Mouse (Mus musculus) lung, embryonic 15.5 days (tissue): ENCODE measurements at regions not wholly inside any gene's neighbourhood (a gene's known extent, or its start where the extent isn't known, plus 50 kb on each side); places are given as distances from the start of the nearest gene placed in this dataset.
"Not testable (repeated sequence)": the region's sequence is repeated elsewhere in the genome, so short reads cannot be mapped to it uniquely, and the experiment has no call there.

Experiments used
- ATAC-seq: fragments of 200-750 bp; cut with Nextera tagmentation; 2 replicates; pipeline ENCODE4 v1.8.0; 2017; ENCODE audit warnings: moderate number of reproducible peaks, borderline replicate concordance; ENCODE audit not compliant: low FRiP score, low TSS enrichment; ENCODE audit errors: extremely low read depth
- H3K27ac ChIP-seq: fragments of 300-500 bp; sonication (generic); 2 replicates; pipeline ENCODE4 v1.5.1; 2015; ENCODE audit warnings: moderate library complexity, mild to moderate bottlenecking, inconsistent platforms
- H3K27me3 ChIP-seq: fragments of 300-500 bp; sonication (generic); 2 replicates; pipeline ENCODE4 v1.6.1; 2015; ENCODE audit warnings: inconsistent platforms
- H3K36me3 ChIP-seq: fragments of 300-500 bp; sonication (generic); 2 replicates; pipeline ENCODE4 v1.6.1; 2015; ENCODE audit warnings: inconsistent platforms
- H3K4me1 ChIP-seq: fragments of 300-500 bp; sonication (generic); 2 replicates; pipeline ENCODE4 v1.6.1; 2015; ENCODE audit warnings: inconsistent platforms
- H3K4me2 ChIP-seq: fragments of 300-500 bp; sonication (generic); 2 replicates; pipeline ENCODE4 v1.6.1; 2015; ENCODE audit warnings: inconsistent platforms, mild to moderate bottlenecking, moderate library complexity
- H3K4me3 ChIP-seq: fragments of 300-500 bp; sonication (generic); 2 replicates; pipeline ENCODE4 v1.5.1; 2015; ENCODE audit warnings: mild to moderate bottlenecking, inconsistent platforms
- H3K9ac ChIP-seq: fragments of 300-500 bp; sonication (generic); 2 replicates; pipeline ENCODE4 v1.6.1; 2015; ENCODE audit warnings: inconsistent platforms
- H3K9me3 ChIP-seq: fragments of 300-500 bp; sonication (generic); 2 replicates; pipeline ENCODE4 v1.6.1; 2016; ENCODE audit warnings: inconsistent platforms
- WGBS: fragments of 180-500 bp; shearing (Covaris S2); methylation state at CpG from one replicate; pipeline ENCODE4 v1.1.7; 2015; 5-methylcytosine and 5-hydroxymethylcytosine counted together

DNA sequence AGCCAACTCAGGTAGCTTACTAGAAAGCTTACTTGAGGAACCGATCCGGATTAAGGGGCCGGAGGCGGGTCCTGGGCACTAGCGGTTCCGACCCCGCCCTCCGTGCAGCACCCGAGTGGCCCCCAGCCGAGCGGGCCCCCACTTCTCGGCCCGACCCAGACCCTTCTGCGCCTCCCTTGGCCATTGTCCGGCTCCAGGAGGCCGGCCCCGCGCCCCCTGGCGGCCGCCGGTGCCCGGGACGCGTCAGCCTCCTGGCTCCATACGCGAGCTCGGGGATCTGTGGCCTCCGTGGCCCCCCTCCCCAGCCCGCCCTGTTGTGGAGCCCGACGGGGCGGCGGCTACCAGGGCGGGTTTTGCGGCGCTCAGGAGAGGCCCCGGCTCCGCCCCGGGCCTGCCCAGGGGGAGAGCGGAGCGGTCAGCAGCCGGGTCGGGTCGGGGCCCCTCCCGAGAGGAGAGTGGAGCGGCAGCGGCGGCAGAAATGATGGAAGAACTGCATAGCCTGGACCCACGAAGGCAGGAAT, 94.3 kb upstream of the Zfp986 start:
- not testable (repeated sequence) for H3K36me3 ChIP-seq, H3K4me1 ChIP-seq, H3K27ac ChIP-seq, H3K9me3 ChIP-seq, H3K27me3 ChIP-seq, H3K9ac ChIP-seq
- H3K4me3 ChIP-seq = peak overlapping the region; percentile 23
- ATAC-seq = peak; percentile 90
- 3% methylated on average over 30 of the region's 49 CpGs for WGBS
- peak overlapping the region; percentile 46 for H3K4me2 ChIP-seq

DNA sequence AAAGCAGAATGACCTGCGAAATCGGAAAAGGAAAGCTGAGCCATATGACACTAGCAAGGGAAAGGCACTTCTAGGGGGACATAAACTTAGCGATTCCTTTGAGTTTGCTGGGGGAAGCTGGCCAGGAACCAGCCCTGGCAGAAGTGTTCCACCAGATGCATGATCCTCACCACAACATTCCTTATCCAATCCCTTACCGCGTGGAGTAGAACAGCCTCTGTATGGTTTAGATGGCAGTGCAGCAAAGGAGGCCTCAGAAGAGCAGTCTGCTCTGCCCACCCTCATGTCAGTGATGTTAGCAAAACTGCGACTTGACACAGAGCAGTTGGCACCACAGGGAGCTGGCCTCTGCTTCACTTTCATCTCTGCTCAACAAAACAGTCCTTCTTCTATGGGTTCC, 93.7 kb upstream of the Zfp986 start:
- not testable (repeated sequence) for ATAC-seq

DNA sequence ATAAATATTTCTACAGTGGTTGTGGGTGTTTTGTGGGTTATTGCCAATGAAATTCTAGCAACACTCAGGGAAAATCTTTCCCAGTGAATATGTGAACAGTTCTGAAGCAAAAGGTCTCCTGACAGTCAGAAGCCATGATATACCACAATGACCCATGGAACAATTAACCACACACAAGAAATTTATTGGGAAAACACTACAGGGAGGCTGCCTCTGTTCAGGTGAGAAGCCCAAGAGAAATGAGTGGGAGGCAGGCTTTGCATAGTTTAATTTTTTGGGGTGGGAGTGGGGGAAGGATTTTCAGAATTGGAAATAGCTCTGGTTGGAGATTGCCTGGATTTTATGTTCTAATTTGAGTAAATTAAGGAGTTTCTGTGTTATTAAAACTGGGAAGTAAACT, 92.1 kb upstream of the Zfp986 start:
- not testable (repeated sequence) for H3K4me1 ChIP-seq, H3K4me2 ChIP-seq, H3K36me3 ChIP-seq, H3K27me3 ChIP-seq, ATAC-seq, H3K9me3 ChIP-seq, H3K4me3 ChIP-seq, H3K9ac ChIP-seq, H3K27ac ChIP-seq

More for the DNA sequence above, 93.7 kb upstream of the Zfp986 start:
- H3K36me3 ChIP-seq, H3K9ac ChIP-seq, H3K27me3 ChIP-seq, H3K27ac ChIP-seq, H3K4me1 ChIP-seq, H3K9me3 ChIP-seq, H3K4me2 ChIP-seq, H3K4me3 ChIP-seq: not testable (repeated sequence)
- 37% methylated on average over 3 of the region's 6 CpGs for WGBS

DNA sequence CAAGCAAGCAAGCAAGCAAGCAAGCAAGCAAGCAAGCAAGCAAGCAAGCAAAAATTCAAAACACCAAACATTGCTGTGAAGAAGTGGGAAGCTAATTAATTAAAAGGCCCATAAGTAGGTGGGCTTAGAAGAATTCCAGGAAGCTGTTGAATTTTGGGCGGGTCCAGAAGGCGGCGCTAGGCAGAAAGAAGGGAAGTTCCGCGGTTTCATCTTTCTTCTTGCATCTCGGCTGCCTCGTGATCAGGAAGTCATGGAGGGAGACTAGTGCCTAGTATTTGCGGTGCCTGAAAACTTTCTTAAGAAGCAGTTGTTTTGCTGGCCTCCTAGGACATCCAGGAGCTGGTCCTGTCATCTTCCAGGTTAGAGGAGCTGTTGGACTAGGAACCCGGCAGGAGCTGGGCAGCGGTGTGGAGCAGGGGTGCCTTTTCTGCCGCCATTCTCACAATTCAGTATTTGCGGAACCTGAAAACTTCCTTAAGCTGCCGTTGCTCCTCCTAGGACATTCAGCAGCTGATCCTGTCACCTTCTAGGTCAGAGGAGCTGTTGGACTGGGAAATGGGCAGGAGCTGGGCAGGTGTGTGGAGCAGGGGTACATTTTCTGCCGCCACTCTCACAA, 87.2 kb upstream of the Zfp986 start:
- not testable (repeated sequence) for H3K4me1 ChIP-seq, H3K27me3 ChIP-seq, H3K36me3 ChIP-seq, ATAC-seq, H3K4me2 ChIP-seq, H3K9me3 ChIP-seq, H3K27ac ChIP-seq, H3K4me3 ChIP-seq, H3K9ac ChIP-seq
- no CpG with 5 or more reads among the region's 14 CpGs for WGBS

DNA sequence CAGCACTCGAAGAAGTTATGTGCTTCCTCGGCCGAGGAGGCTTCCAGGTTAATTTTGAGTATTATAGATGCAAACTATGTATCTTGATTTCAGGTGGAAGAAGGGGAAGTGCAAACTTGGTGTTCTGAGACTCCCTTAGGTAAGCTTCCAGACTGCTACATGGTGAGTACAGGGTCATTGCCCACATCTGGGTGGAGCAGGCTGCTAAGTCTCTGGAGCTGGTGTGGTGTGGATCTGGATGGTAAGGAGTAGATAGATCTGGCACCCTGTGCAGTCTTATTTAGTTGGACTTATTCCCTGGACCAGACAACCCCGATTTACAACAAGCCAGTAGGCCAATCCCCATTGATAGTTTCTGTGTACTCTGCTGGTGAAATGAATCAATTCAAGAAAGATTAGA, 53.9 kb upstream of the Zfp986 start:
- not testable (repeated sequence) for H3K9me3 ChIP-seq, H3K4me1 ChIP-seq, H3K4me3 ChIP-seq, H3K27ac ChIP-seq, H3K4me2 ChIP-seq, H3K36me3 ChIP-seq, H3K9ac ChIP-seq, H3K27me3 ChIP-seq
- no CpG with 5 or more reads among the region's 4 CpGs for WGBS
- 0 out of 2 replicates have a peak, but pooled peaks have one; percentile 55 for ATAC-seq
